Mouse (Mus musculus) liver, embryonic 14.5 days (tissue): ENCODE measurements around the gene Tlr7.

ENCODE experiments used
- CTCF ChIP-seq: IDR thresholded peaks from 2 replicates; pipeline ENCODE4 v1.5.1; 2016; ENCODE audit warnings: antibody characterized with exemption, low read depth, control low read depth
- EP300 ChIP-seq: IDR thresholded peaks from 2 replicates; pipeline ENCODE4 v1.6.1; 2016; ENCODE audit warnings: antibody characterized with exemption, low read depth

- TF ChIP-seq CTCF, result no peak
- no peak for TF ChIP-seq EP300
These were observed 16.1 kb upstream of the Tlr7 start for GRCm38 (mm10) chrX:167346440-167346839.
